Mouse (Mus musculus): ENCODE data around the gene Ergic1. TPM values are rescaled to one million over a fixed set of nuclear protein-coding genes. Genes with fewer than 3 reads are reported as not detected.

Gene Ergic1
- polyA plus RNA-seq, 2 experiments = 157 to 222 TPM

GRCm38 (mm10) chr17:26631811-26632327 is 70.6 kb downstream of the Ergic1 start:
- H3K4me3 ChIP-seq (replicated peaks; ENCODE audit: low read length) = no peak overlapping the region
- ATAC-seq (ENCODE audit: low FRiP score, low read depth) = no peak
- no peaks in the 10 kb centered on the region for H3K27me3 ChIP-seq (ENCODE audit: control insufficient read depth, insufficient read depth, low read length)
- no peak overlapping the region for H3K27ac ChIP-seq (replicated peaks; ENCODE audit: low read depth, low read length)
- H3K4me2 ChIP-seq (replicated peaks; ENCODE audit: low read depth, low read length, severe bottlenecking) = no peak overlapping the region
- WGBS = 77% methylated on average over 8 of the region's 8 CpGs
- H3K9me3 ChIP-seq (ENCODE audit: control insufficient read depth, low read length) = no peaks in the 10 kb centered on the region
- no peaks in the 10 kb centered on the region for H3K4me1 ChIP-seq (ENCODE audit: control insufficient read depth, insufficient read depth, low read length)
- no peak for DNase-seq (ENCODE audit: low spot score)
- peaks cover 82% of the 10 kb centered on the region for H3K36me3 ChIP-seq (ENCODE audit: control insufficient read depth, insufficient read depth, low read length)
- H3K9ac ChIP-seq (ENCODE audit: low read depth, low read length, severe bottlenecking) = no peak overlapping the region
- TF ChIP-seq POLR2A (IDR thresholded peaks at IDR 0.05; ENCODE audit: borderline replicate concordance, extremely low read depth, insufficient read depth, insufficient read length) = no peak

- WGBS = 92% methylated on average over 8 of the region's 9 CpGs
- no peak overlapping the region for H3K4me3 ChIP-seq (replicated peaks; ENCODE audit: low read length)
- H3K27me3 ChIP-seq (ENCODE audit: control insufficient read depth, insufficient read depth, low read length) = no peaks in the 10 kb centered on the region
- no peak for TF ChIP-seq POLR2A (IDR thresholded peaks at IDR 0.05; ENCODE audit: borderline replicate concordance, extremely low read depth, insufficient read depth, insufficient read length)
- no peak overlapping the region for H3K4me2 ChIP-seq (replicated peaks; ENCODE audit: low read depth, low read length, severe bottlenecking)
- ATAC-seq (ENCODE audit: low FRiP score, low read depth) (no peak), DNase-seq (ENCODE audit: low spot score) (no peak)
- no peak overlapping the region for H3K9ac ChIP-seq (ENCODE audit: low read depth, low read length, severe bottlenecking)
- no peaks in the 10 kb centered on the region for H3K4me1 ChIP-seq (ENCODE audit: control insufficient read depth, insufficient read depth, low read length)
- H3K9me3 ChIP-seq (ENCODE audit: control insufficient read depth, low read length) = no peaks in the 10 kb centered on the region
- H3K36me3 ChIP-seq (ENCODE audit: control insufficient read depth, insufficient read depth, low read length) = peaks cover 79% of the 10 kb centered on the region
- H3K27ac ChIP-seq (replicated peaks; ENCODE audit: low read depth, low read length) = no peak overlapping the region
Measured at GRCm38 (mm10) chr17:26633186-26633585, 71.9 kb downstream of the Ergic1 start.

- DNase-seq (ENCODE audit: low spot score) (no peak), ATAC-seq (ENCODE audit: low FRiP score, low read depth) (no peak)
- Histone ChIP-seq H3K4me1 (ENCODE audit: control insufficient read depth, insufficient read depth, low read length) (no peaks in the 10 kb centered on the region), H3K27ac (replicated peaks; ENCODE audit: low read depth, low read length) (no peak overlapping the region), H3K9ac (ENCODE audit: low read depth, low read length, severe bottlenecking) (no peak overlapping the region), H3K9me3 (ENCODE audit: control insufficient read depth, low read length) (no peaks in the 10 kb centered on the region), H3K36me3 (ENCODE audit: control insufficient read depth, insufficient read depth, low read length) (peaks cover 73% of the 10 kb centered on the region), H3K4me2 (replicated peaks; ENCODE audit: low read depth, low read length, severe bottlenecking) (no peak overlapping the region), H3K4me3 (replicated peaks; ENCODE audit: low read length) (no peak overlapping the region), H3K27me3 (ENCODE audit: control insufficient read depth, insufficient read depth, low read length) (no peaks in the 10 kb centered on the region)
- WGBS = 96% methylated on average over 9 of the region's 9 CpGs
- no peak for TF ChIP-seq POLR2A (IDR thresholded peaks at IDR 0.05; ENCODE audit: borderline replicate concordance, extremely low read depth, insufficient read depth, insufficient read length)
Measured at GRCm38 (mm10) chr17:26633926-26634325, 72.6 kb downstream of the Ergic1 start.

GRCm38 (mm10) chr17:26634539-26634938 is 73.2 kb downstream of the Ergic1 start:
- H3K9me3 ChIP-seq (ENCODE audit: control insufficient read depth, low read length) = no peaks in the 10 kb centered on the region
- ATAC-seq (ENCODE audit: low FRiP score, low read depth) (no peak), DNase-seq (ENCODE audit: low spot score) (no peak)
- no peak overlapping the region for H3K9ac ChIP-seq (ENCODE audit: low read depth, low read length, severe bottlenecking)
- H3K4me1 ChIP-seq (ENCODE audit: control insufficient read depth, insufficient read depth, low read length) = no peaks in the 10 kb centered on the region
- no peak for TF ChIP-seq POLR2A (IDR thresholded peaks at IDR 0.05; ENCODE audit: borderline replicate concordance, extremely low read depth, insufficient read depth, insufficient read length)
- H3K4me2 ChIP-seq (replicated peaks; ENCODE audit: low read depth, low read length, severe bottlenecking) = no peak overlapping the region
- H3K36me3 ChIP-seq (ENCODE audit: control insufficient read depth, insufficient read depth, low read length) = peaks cover 74% of the 10 kb centered on the region
- no peaks in the 10 kb centered on the region for H3K27me3 ChIP-seq (ENCODE audit: control insufficient read depth, insufficient read depth, low read length)
- no peak overlapping the region for H3K4me3 ChIP-seq (replicated peaks; ENCODE audit: low read length)
- no peak overlapping the region for H3K27ac ChIP-seq (replicated peaks; ENCODE audit: low read depth, low read length)
- 84% methylated on average over 6 of the region's 7 CpGs for WGBS

- Histone ChIP-seq H3K4me3 (replicated peaks; ENCODE audit: low read length) (no peak overlapping the region), H3K27ac (replicated peaks; ENCODE audit: low read depth, low read length) (no peak overlapping the region), H3K9me3 (ENCODE audit: control insufficient read depth, low read length) (no peaks in the 10 kb centered on the region), H3K36me3 (ENCODE audit: control insufficient read depth, insufficient read depth, low read length) (peaks cover 74% of the 10 kb centered on the region), H3K27me3 (ENCODE audit: control insufficient read depth, insufficient read depth, low read length) (no peaks in the 10 kb centered on the region), H3K4me2 (replicated peaks; ENCODE audit: low read depth, low read length, severe bottlenecking) (no peak overlapping the region), H3K4me1 (ENCODE audit: control insufficient read depth, insufficient read depth, low read length) (no peaks in the 10 kb centered on the region), H3K9ac (ENCODE audit: low read depth, low read length, severe bottlenecking) (no peak overlapping the region)
- no peak for TF ChIP-seq POLR2A (IDR thresholded peaks at IDR 0.05; ENCODE audit: borderline replicate concordance, extremely low read depth, insufficient read depth, insufficient read length)
- WGBS = 93% methylated on average over 7 of the region's 7 CpGs
- ATAC-seq (ENCODE audit: low FRiP score, low read depth) = no peak
- no peak for DNase-seq (ENCODE audit: low spot score)
Measured at GRCm38 (mm10) chr17:26635951-26636350, 74.7 kb downstream of the Ergic1 start.

GRCm38 (mm10) chr17:26637851-26638250 is 76.6 kb downstream of the Ergic1 start:
- Histone ChIP-seq H3K9ac (ENCODE audit: low read depth, low read length, severe bottlenecking) (no peak overlapping the region), H3K4me2 (replicated peaks; ENCODE audit: low read depth, low read length, severe bottlenecking) (no peak overlapping the region), H3K27me3 (ENCODE audit: control insufficient read depth, insufficient read depth, low read length) (no peaks in the 10 kb centered on the region), H3K36me3 (ENCODE audit: control insufficient read depth, insufficient read depth, low read length) (peaks cover 78% of the 10 kb centered on the region), H3K27ac (replicated peaks; ENCODE audit: low read depth, low read length) (no peak overlapping the region), H3K9me3 (ENCODE audit: control insufficient read depth, low read length) (no peaks in the 10 kb centered on the region), H3K4me3 (replicated peaks; ENCODE audit: low read length) (no peak overlapping the region), H3K4me1 (ENCODE audit: control insufficient read depth, insufficient read depth, low read length) (no peaks in the 10 kb centered on the region)
- ATAC-seq (ENCODE audit: low FRiP score, low read depth) (no peak), DNase-seq (ENCODE audit: low spot score) (no peak)
- 77% methylated on average over 4 of the region's 4 CpGs for WGBS
- no peak for TF ChIP-seq POLR2A (IDR thresholded peaks at IDR 0.05; ENCODE audit: borderline replicate concordance, extremely low read depth, insufficient read depth, insufficient read length)

Data from limb, embryonic 14.5 days (tissue).